Mouse (Mus musculus) bone marrow macrophage, adult 2 months (primary cell): ENCODE measurements around the gene Prkd1.

Experiments
- CTCF ChIP-seq: IDR thresholded peaks from 2 replicates; pipeline ENCODE4 v1.5.1; 2012; ENCODE audit warnings: low read depth, mild to moderate bottlenecking, low read length, moderate library complexity
- POLR2A ChIP-seq: IDR thresholded peaks from 2 replicates; pipeline ENCODE4 v1.6.1; 2012; ENCODE audit warnings: mild to moderate bottlenecking, low read depth, low read length, borderline replicate concordance

DNA sequence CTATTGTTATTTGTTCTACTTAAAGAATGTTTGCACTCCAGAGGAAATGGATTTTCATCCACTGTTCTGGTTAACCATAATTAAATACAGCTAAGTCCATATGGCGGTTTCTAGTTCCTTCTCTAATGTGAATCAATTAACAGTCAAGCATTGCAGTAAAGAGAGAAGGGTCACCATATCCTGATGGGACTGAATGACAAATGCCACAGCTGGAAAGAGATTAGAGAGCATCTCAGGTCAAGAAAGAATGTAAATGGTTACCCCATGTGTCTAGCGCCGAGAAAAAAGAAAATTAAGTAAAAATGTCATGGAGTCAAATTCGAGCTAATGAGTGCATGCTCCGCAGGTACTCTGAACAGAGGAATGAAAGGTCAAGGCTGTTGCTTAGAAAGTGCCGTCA is 212.2 kb downstream of the Prkd1 start:
- TF ChIP-seq POLR2A = no peak
- TF ChIP-seq CTCF = no peak
